Mouse (Mus musculus): Measurements from ENCODE around the gene Pou2f2. TPM values are rescaled to one million over a fixed set of nuclear protein-coding genes. Genes with fewer than 3 reads are reported as not detected.

Gene Pou2f2
- total RNA-seq, 2 experiments from 2014 or later = 1.6 to 4.2 TPM

Other genes starting within 250 kb of the Pou2f2 start
- gene Gm4881, start 235.2 kb downstream of the Pou2f2 start, total RNA-seq (2015; ENCODE audit: low replicate concordance) = not detected in 2 replicates
- not detected in 2 replicates for gene Gm4881, start 235.2 kb downstream of the Pou2f2 start, total RNA-seq (2017; ENCODE audit: low replicate concordance)
- 8.3 and 8.8 TPM in 2 replicates for gene Rabac1, start 207.0 kb downstream of the Pou2f2 start, total RNA-seq (2015; ENCODE audit: low replicate concordance)
- 7.3 and 18.0 TPM in 2 replicates for gene Rabac1, start 207.0 kb downstream of the Pou2f2 start, total RNA-seq (2017; ENCODE audit: low replicate concordance)
- 5.4 and 15.1 TPM in 2 replicates for gene Atp1a3, start 173.8 kb downstream of the Pou2f2 start, total RNA-seq (2015; ENCODE audit: low replicate concordance)
- 3.3 TPM in 1 of 2 replicates, not detected in the other for gene Atp1a3, start 173.8 kb downstream of the Pou2f2 start, total RNA-seq (2017; ENCODE audit: low replicate concordance)
- gene Grik5, start 107.4 kb downstream of the Pou2f2 start, total RNA-seq (2015; ENCODE audit: low replicate concordance) = 5.4 and 12.3 TPM in 2 replicates
- gene Grik5, start 107.4 kb downstream of the Pou2f2 start, total RNA-seq (2017; ENCODE audit: low replicate concordance) = 2.2 and 3.7 TPM in 2 replicates
- 7.5 and 7.6 TPM in 2 replicates for gene Zfp574, start 107.2 kb downstream of the Pou2f2 start, total RNA-seq (2015; ENCODE audit: low replicate concordance)
- 4.5 and 6.0 TPM in 2 replicates for gene Zfp574, start 107.2 kb downstream of the Pou2f2 start, total RNA-seq (2017; ENCODE audit: low replicate concordance)
- 29.9 and 31.4 TPM in 2 replicates for gene Dedd2, start 40.9 kb upstream of the Pou2f2 start, total RNA-seq (2015; ENCODE audit: low replicate concordance)
- gene Dedd2, start 40.9 kb upstream of the Pou2f2 start, total RNA-seq (2017; ENCODE audit: low replicate concordance) = 87.7 and 89.0 TPM in 2 replicates
- 18.0 and 32.8 TPM in 2 replicates for gene Zfp526, start 41.7 kb upstream of the Pou2f2 start, total RNA-seq (2015; ENCODE audit: low replicate concordance)
- gene Zfp526, start 41.7 kb upstream of the Pou2f2 start, total RNA-seq (2017; ENCODE audit: low replicate concordance) = 27.6 and 29.6 TPM in 2 replicates
- 122 and 132 TPM in 2 replicates for gene Gsk3a, start 58.1 kb upstream of the Pou2f2 start, total RNA-seq (2015; ENCODE audit: low replicate concordance)
- gene Gsk3a, start 58.1 kb upstream of the Pou2f2 start, total RNA-seq (2017; ENCODE audit: low replicate concordance) = 53.0 and 74.3 TPM in 2 replicates
- gene Erf, start 71.0 kb upstream of the Pou2f2 start, total RNA-seq (2015; ENCODE audit: low replicate concordance) = 0.72 and 3.4 TPM in 2 replicates
- gene Erf, start 71.0 kb upstream of the Pou2f2 start, total RNA-seq (2017; ENCODE audit: low replicate concordance) = 0.61 and 1.8 TPM in 2 replicates
- 114 and 181 TPM in 2 replicates for gene Cic, start 88.0 kb upstream of the Pou2f2 start, total RNA-seq (2015; ENCODE audit: low replicate concordance)
- gene Cic, start 88.0 kb upstream of the Pou2f2 start, total RNA-seq (2017; ENCODE audit: low replicate concordance) = 70.5 and 90.7 TPM in 2 replicates
- 20.2 and 26.8 TPM in 2 replicates for gene Pafah1b3, start 118.3 kb upstream of the Pou2f2 start, total RNA-seq (2015; ENCODE audit: low replicate concordance)
- 8.9 and 17.3 TPM in 2 replicates for gene Pafah1b3, start 118.3 kb upstream of the Pou2f2 start, total RNA-seq (2017; ENCODE audit: low replicate concordance)
- gene Prr19, start 121.7 kb upstream of the Pou2f2 start, total RNA-seq (2015; ENCODE audit: low replicate concordance) = not detected in 2 replicates
- not detected in 2 replicates for gene Prr19, start 121.7 kb upstream of the Pou2f2 start, total RNA-seq (2017; ENCODE audit: low replicate concordance)
- not detected in 2 replicates for gene Tmem145, start 126.4 kb upstream of the Pou2f2 start, total RNA-seq (2015; ENCODE audit: low replicate concordance)
- not detected in 2 replicates for gene Tmem145, start 126.4 kb upstream of the Pou2f2 start, total RNA-seq (2017; ENCODE audit: low replicate concordance)
- 0.42 TPM in 1 of 2 replicates, not detected in the other for gene Megf8, start 137.4 kb upstream of the Pou2f2 start, total RNA-seq (2015; ENCODE audit: low replicate concordance)
- gene Megf8, start 137.4 kb upstream of the Pou2f2 start, total RNA-seq (2017; ENCODE audit: low replicate concordance) = 0.64 TPM in 1 of 2 replicates, not detected in the other
- not detected in 2 replicates for gene Cnfn, start 190.0 kb upstream of the Pou2f2 start, total RNA-seq (2015; ENCODE audit: low replicate concordance)
- not detected in 2 replicates for gene Cnfn, start 190.0 kb upstream of the Pou2f2 start, total RNA-seq (2017; ENCODE audit: low replicate concordance)
- gene Lipe, start 219.0 kb upstream of the Pou2f2 start, total RNA-seq (2015; ENCODE audit: low replicate concordance) = 1.1 and 10.9 TPM in 2 replicates
- gene Lipe, start 219.0 kb upstream of the Pou2f2 start, total RNA-seq (2017; ENCODE audit: low replicate concordance) = 0.23 and 13.1 TPM in 2 replicates
- gene Cxcl17, start 233.2 kb upstream of the Pou2f2 start, total RNA-seq (2015; ENCODE audit: low replicate concordance) = not detected in 2 replicates
- not detected in 2 replicates for gene Cxcl17, start 233.2 kb upstream of the Pou2f2 start, total RNA-seq (2017; ENCODE audit: low replicate concordance)